Mouse (Mus musculus) liver, adult 2 months (tissue): ENCODE data around the gene Tgm2.

Source experiments
- CTCF ChIP-seq: fragments of 200-500 bp; IDR thresholded peaks from 2 replicates; pipeline ENCODE4 v1.5.1; 2011; ENCODE audit warnings: low read depth, low read length, control low read depth
- POLR2A ChIP-seq: fragments of 200-500 bp; IDR thresholded peaks from 2 replicates; pipeline ENCODE4 v1.6.1; 2011; ENCODE audit warnings: low read length, control low read depth; ENCODE audit not compliant: insufficient read depth; ENCODE audit errors: extremely low read depth

DNA sequence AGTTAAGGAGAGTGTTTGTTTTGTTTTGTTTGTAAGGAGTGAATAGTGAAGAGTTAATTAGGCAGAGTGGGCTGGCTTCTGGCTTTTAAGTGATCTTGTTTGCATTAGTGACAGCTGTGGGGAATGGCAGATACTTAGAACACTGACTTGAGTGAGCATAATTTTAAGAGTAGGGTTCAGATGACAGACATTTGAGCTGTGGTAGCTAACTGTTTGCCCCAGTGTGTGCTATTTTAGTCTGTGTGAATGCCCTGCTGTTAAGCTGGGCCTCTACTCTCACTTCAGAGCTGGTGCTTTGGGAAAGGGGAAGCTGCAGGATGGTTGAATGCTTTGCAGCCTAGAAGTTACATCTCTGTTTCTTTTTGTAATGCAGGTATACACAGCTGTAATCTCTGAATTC is 79.8 kb downstream of the Tgm2 start:
- TF ChIP-seq CTCF: no peak
- no peak for TF ChIP-seq POLR2A
